Mouse (Mus musculus): Measurements from ENCODE around the gene Vsig10. TPM values are rescaled to one million over a fixed set of nuclear protein-coding genes. Genes with fewer than 3 reads are reported as not detected.

The Vsig10 gene
- polyA plus RNA-seq, 1 experiment: not detected

GRCm38 (mm10) chr5:117380199-117380598, 61.3 kb downstream of the Vsig10 start:
- WGBS: 56% methylated on average over 4 of the region's 4 CpGs
- Histone ChIP-seq H3K4me1 (ENCODE audit: control insufficient read depth, insufficient read depth, low read length) (peaks cover 24% of the 10 kb centered on the region), H3K4me3 (ENCODE audit: insufficient read depth, low read depth, low read length) (no peak overlapping the region), H3K27ac (ENCODE audit: insufficient read depth, low read depth, low read length) (no peak overlapping the region)
- no peak for TF ChIP-seq POLR2A (IDR thresholded peaks at IDR 0.05; ENCODE audit: insufficient read depth, low read depth, low read length)
- no peak for TF ChIP-seq CTCF (IDR thresholded peaks at IDR 0.05; ENCODE audit: insufficient read depth, low read depth, low read length)

GRCm38 (mm10) chr5:117381785-117382184, 62.9 kb downstream of the Vsig10 start:
- WGBS: 87% methylated on average over 7 of the region's 7 CpGs
- Histone ChIP-seq H3K4me1 (ENCODE audit: control insufficient read depth, insufficient read depth, low read length) (peaks cover 12% of the 10 kb centered on the region; the same call in 1 of the 2 replicates), H3K4me3 (ENCODE audit: insufficient read depth, low read depth, low read length) (no peak overlapping the region), H3K27ac (ENCODE audit: insufficient read depth, low read depth, low read length) (no peak overlapping the region)
- TF ChIP-seq CTCF (IDR thresholded peaks at IDR 0.05; ENCODE audit: insufficient read depth, low read depth, low read length): no peak
- TF ChIP-seq POLR2A (IDR thresholded peaks at IDR 0.05; ENCODE audit: insufficient read depth, low read depth, low read length): no peak

DNA sequence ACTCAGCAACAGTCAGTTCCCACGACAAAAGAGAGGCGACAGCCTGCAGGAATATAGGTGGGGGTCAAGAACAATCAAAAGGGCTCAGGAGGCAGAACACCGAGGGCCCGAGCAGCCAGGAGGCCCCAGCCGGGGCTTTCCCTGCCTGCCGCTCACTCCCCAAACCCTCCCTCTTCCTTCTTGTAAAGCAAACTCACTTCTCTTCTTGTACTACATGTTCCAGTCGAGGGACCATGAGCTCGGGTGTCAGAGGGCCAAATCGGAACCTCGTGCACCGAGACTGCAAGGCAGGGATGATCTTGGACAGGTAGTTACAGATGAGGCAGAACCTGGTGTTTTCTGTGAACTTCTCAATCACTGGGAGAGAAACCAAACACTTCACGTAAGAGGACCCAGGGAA, 64.3 kb downstream of the Vsig10 start:
- 76% methylated on average over 12 of the region's 12 CpGs for WGBS
- TF ChIP-seq CTCF (IDR thresholded peaks at IDR 0.05; ENCODE audit: insufficient read depth, low read depth, low read length) (no peak), POLR2A (IDR thresholded peaks at IDR 0.05; ENCODE audit: insufficient read depth, low read depth, low read length) (no peak)

GRCm38 (mm10) chr5:117388296-117388751, 69.4 kb downstream of the Vsig10 start:
- Histone ChIP-seq H3K27ac (ENCODE audit: insufficient read depth, low read depth, low read length) (no peak overlapping the region), H3K4me1 (ENCODE audit: control insufficient read depth, insufficient read depth, low read length) (peaks cover 3% of the 10 kb centered on the region; the same call in 1 of the 2 replicates), H3K4me3 (ENCODE audit: insufficient read depth, low read depth, low read length) (peak overlapping the region; percentile 59)
- TF ChIP-seq CTCF (IDR thresholded peaks at IDR 0.05; ENCODE audit: insufficient read depth, low read depth, low read length): no peak
- no peak for TF ChIP-seq POLR2A (IDR thresholded peaks at IDR 0.05; ENCODE audit: insufficient read depth, low read depth, low read length)
- WGBS: 5% methylated on average over 16 of the region's 16 CpGs

More for the DNA sequence above, 64.3 kb downstream of the Vsig10 start:
- H3K4me1 ChIP-seq (ENCODE audit: control insufficient read depth, insufficient read depth, low read length): peaks cover 15% of the 10 kb centered on the region; the same call in 1 of the 2 replicates
- no peak overlapping the region for H3K4me3 ChIP-seq (ENCODE audit: insufficient read depth, low read depth, low read length)
- no peak overlapping the region for H3K27ac ChIP-seq (ENCODE audit: insufficient read depth, low read depth, low read length)

- peak within 1 kb of the TSS; percentile 59 for H3K4me3 ChIP-seq (ENCODE audit: insufficient read depth, low read depth, low read length)
- TF ChIP-seq POLR2A (IDR thresholded peaks at IDR 0.05; ENCODE audit: insufficient read depth, low read depth, low read length): peak; percentile 54
- TF ChIP-seq CTCF (IDR thresholded peaks at IDR 0.05; ENCODE audit: insufficient read depth, low read depth, low read length): no peak
Observed at GRCm38 (mm10) chr5:117388877-117389276, 70.0 kb downstream of the Vsig10 start, which contains the start of gene Rfc5. Gene Rfc5, minus strand, starts transcription at chr5:117389047.

DNA sequence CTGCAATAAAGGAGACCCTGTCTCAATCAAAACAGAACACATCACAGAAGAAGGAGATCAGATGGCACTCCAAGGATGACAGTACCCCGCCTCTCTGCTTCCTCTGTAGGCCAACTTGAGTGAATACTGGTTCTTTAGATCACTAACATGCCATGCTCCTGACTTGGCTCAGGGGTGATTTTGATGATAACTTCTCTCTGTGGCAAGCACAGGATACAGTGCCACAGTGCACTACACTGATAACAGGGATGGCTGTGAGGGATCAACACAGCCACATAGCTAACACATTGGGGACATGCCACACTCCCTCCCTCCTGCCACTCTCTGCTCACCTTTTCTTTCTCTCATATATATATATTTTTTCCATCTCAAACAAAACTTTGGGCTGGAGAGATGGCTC, 72.0 kb downstream of the Vsig10 start:
- no peak for TF ChIP-seq POLR2A (IDR thresholded peaks at IDR 0.05; ENCODE audit: insufficient read depth, low read depth, low read length)
- no peak for TF ChIP-seq CTCF (IDR thresholded peaks at IDR 0.05; ENCODE audit: insufficient read depth, low read depth, low read length)
- Histone ChIP-seq H3K27ac (ENCODE audit: insufficient read depth, low read depth, low read length) (no peak overlapping the region), H3K4me3 (ENCODE audit: insufficient read depth, low read depth, low read length) (no peak overlapping the region), H3K4me1 (ENCODE audit: control insufficient read depth, insufficient read depth, low read length) (peaks cover 3% of the 10 kb centered on the region; the same call in 1 of the 2 replicates)
- 97% methylated on average over 1 of the region's 1 CpGs for WGBS

More at GRCm38 (mm10) chr5:117388877-117389276, 70.0 kb downstream of the Vsig10 start, which contains the start of gene Rfc5:
- no peak within 1 kb of the TSS for H3K27ac ChIP-seq (ENCODE audit: insufficient read depth, low read depth, low read length)
- WGBS: under 1% methylated on average over 44 of the region's 44 CpGs
- H3K4me1 ChIP-seq (ENCODE audit: control insufficient read depth, insufficient read depth, low read length): peaks cover 3% of the 10 kb centered on the region; the same call in 1 of the 2 replicates

GRCm38 (mm10) chr5:117395834-117396233, 77.0 kb downstream of the Vsig10 start:
- Histone ChIP-seq H3K4me3 (ENCODE audit: insufficient read depth, low read depth, low read length) (no peak overlapping the region), H3K27ac (ENCODE audit: insufficient read depth, low read depth, low read length) (no peak overlapping the region), H3K4me1 (ENCODE audit: control insufficient read depth, insufficient read depth, low read length) (no peaks in the 10 kb centered on the region)
- no peak for TF ChIP-seq POLR2A (IDR thresholded peaks at IDR 0.05; ENCODE audit: insufficient read depth, low read depth, low read length)
- TF ChIP-seq CTCF (IDR thresholded peaks at IDR 0.05; ENCODE audit: insufficient read depth, low read depth, low read length): no peak
- WGBS: 95% methylated on average over 5 of the region's 5 CpGs

DNA sequence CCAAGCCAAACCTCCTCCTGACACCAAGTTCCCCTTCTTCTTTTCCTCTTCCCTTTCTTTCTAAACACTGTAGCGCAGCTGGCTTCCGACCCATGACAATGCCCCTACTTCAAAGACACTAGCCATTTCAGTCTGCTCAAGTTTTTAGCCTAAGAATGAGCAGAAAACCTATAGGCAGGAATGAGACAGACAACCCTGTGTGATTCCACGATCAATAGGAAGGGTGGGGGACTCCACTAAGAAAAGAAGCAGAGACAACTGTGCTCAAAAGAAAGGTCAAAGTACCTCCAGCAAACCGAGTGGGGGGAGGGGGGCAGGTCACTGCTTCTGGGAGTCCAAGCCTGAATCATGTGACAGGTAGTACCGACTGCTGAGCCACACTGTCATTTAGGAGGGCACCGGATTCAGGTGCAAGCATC, 77.7 kb downstream of the Vsig10 start:
- 69% methylated on average over 6 of the region's 6 CpGs for WGBS
- no peak for TF ChIP-seq POLR2A (IDR thresholded peaks at IDR 0.05; ENCODE audit: insufficient read depth, low read depth, low read length)
- no peak for TF ChIP-seq CTCF (IDR thresholded peaks at IDR 0.05; ENCODE audit: insufficient read depth, low read depth, low read length)
- H3K27ac ChIP-seq (ENCODE audit: insufficient read depth, low read depth, low read length): no peak overlapping the region
- H3K4me1 ChIP-seq (ENCODE audit: control insufficient read depth, insufficient read depth, low read length): no peaks in the 10 kb centered on the region
- no peak overlapping the region for H3K4me3 ChIP-seq (ENCODE audit: insufficient read depth, low read depth, low read length)

DNA sequence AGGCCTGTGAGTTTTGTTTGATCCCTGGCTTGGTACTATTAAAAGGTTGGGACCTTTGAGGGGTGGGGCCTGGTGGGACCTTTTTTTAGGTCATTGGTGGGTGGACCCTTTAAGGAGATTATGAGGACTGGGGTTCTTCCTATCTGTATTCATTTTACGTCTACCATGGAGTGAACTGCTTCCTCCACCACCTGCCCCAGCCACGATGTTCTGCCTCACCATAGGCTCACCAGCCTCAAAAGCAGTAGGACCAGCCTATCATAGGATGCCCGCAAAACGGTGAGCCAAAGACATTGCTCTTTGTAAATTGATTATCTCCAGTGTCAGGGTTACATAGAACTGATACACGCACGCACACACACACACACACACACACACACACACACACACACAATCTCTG, 78.5 kb downstream of the Vsig10 start:
- Histone ChIP-seq H3K4me1 (ENCODE audit: control insufficient read depth, insufficient read depth, low read length) (no peaks in the 10 kb centered on the region), H3K4me3 (ENCODE audit: insufficient read depth, low read depth, low read length) (no peak overlapping the region), H3K27ac (ENCODE audit: insufficient read depth, low read depth, low read length) (no peak overlapping the region)
- TF ChIP-seq POLR2A (IDR thresholded peaks at IDR 0.05; ENCODE audit: insufficient read depth, low read depth, low read length) (no peak), CTCF (IDR thresholded peaks at IDR 0.05; ENCODE audit: insufficient read depth, low read depth, low read length) (no peak)
- WGBS: 73% methylated on average over 6 of the region's 6 CpGs

Measured in olfactory bulb, adult 2 months (tissue).